Mouse (Mus musculus) embryonic facial prominence, embryonic 13.5 days (tissue): ENCODE results near the gene Zfp93. TPM values are rescaled to one million over a fixed set of nuclear protein-coding genes. Genes with fewer than 3 reads are reported as not detected.
A peak's percentile ranks its signal among the peaks of the same experiment; 100 is the strongest.

ENCODE experiments used
- ATAC-seq: fragments of 200-750 bp; cut with Nextera tagmentation; 2 replicates; pipeline ENCODE4 v1.8.0; 2017; ENCODE audit warnings: low read depth; ENCODE audit not compliant: insufficient number of reproducible peaks, insufficient read depth, low FRiP score, low TSS enrichment
- H3K27ac ChIP-seq: fragments of 300-500 bp; sonication (generic); 2 replicates; pipeline ENCODE4 v1.5.1; 2015; ENCODE audit warnings: moderate library complexity, mild to moderate bottlenecking, inconsistent platforms
- H3K27me3 ChIP-seq: fragments of 300-500 bp; sonication (generic); 2 replicates; pipeline ENCODE4 v1.6.1; 2015; ENCODE audit warnings: mild to moderate bottlenecking, inconsistent platforms
- H3K36me3 ChIP-seq: fragments of 300-500 bp; sonication (generic); 2 replicates; pipeline ENCODE4 v1.6.1; 2015; ENCODE audit warnings: mild to moderate bottlenecking, inconsistent platforms
- H3K4me1 ChIP-seq: fragments of 300-500 bp; sonication (generic); 2 replicates; pipeline ENCODE4 v1.6.1; 2015; ENCODE audit warnings: inconsistent platforms
- H3K4me2 ChIP-seq: fragments of 300-500 bp; sonication (generic); 2 replicates; pipeline ENCODE4 v1.6.1; 2015; ENCODE audit warnings: moderate library complexity, mild to moderate bottlenecking, inconsistent platforms
- H3K4me3 ChIP-seq: fragments of 300-500 bp; sonication (generic); 2 replicates; pipeline ENCODE4 v1.5.1; 2015; ENCODE audit warnings: mild to moderate bottlenecking, inconsistent platforms
- H3K9ac ChIP-seq: fragments of 300-500 bp; sonication (generic); 2 replicates; pipeline ENCODE4 v1.6.1; 2015; ENCODE audit warnings: mild to moderate bottlenecking, inconsistent platforms
- H3K9me3 ChIP-seq: fragments of 300-500 bp; sonication (generic); 2 replicates; pipeline ENCODE4 v1.6.1; 2016; ENCODE audit warnings: inconsistent platforms
- WGBS: fragments of 180-500 bp; shearing (Covaris S2); methylation state at CpG from one replicate; pipeline ENCODE4 v1.1.7; 2015; ENCODE audit warnings: mixed read lengths; 5-methylcytosine and 5-hydroxymethylcytosine counted together
- polyA plus RNA-seq: library from polyadenylated mRNA; unstranded; fragments of >200 nt; fragmentation: Nextera tagmentation; extraction: Ambion mirVana; gene quantifications from 2 replicates; pipeline ENCODE4 v1.2.1, GENCODE M21; 2015

Zfp93 gene
- polyA plus RNA-seq, 1 experiment from 2014 or later = 10.7 TPM

DNA sequence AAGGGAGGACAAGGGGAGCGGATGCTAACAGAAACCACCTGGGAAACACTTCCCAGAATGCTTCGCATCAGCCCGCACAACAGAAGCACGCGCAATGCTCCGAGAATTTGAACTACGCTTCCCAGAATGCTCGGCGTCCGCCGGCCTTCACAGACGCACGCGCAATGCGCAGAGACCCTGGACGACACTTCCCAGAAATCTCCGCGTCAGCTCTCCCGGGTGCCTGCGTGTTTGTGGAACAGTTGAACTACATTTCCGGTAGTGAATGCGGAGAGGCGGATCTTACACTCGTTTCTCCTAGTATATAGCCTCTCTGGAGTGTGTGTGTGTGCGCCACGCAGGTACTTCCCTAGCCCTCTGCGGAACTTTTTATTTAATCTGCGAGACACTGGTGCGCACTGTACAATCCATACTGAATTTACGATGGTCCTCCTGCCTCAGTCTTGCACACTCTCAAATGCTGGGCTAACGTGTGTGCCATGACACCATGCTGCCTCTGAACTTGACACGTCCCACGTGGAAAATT, 46.4 kb downstream of the Zfp93 start, which contains the start of gene Zfp94:
Gene Zfp94 (minus strand): TSS at position 100 of the 526 bp plus-strand sequence.
- Histone ChIP-seq H3K4me1 (peaks cover 7% of the 10 kb centered on the region), H3K36me3 (peaks cover 13% of the 10 kb centered on the region), H3K4me3 (peak within 1 kb of the TSS; percentile 68), H3K9me3 (no peaks in the 10 kb centered on the region), H3K9ac (peak within 1 kb of the TSS; percentile 85), H3K27me3 (no peaks in the 10 kb centered on the region), H3K27ac (peak within 1 kb of the TSS; percentile 90), H3K4me2 (peak within 1 kb of the TSS; percentile 85)
- peak; percentile 82 for ATAC-seq
- WGBS = 2% methylated on average over 33 of the region's 33 CpGs

GRCm38 (mm10) chr7:24318942-24319341, 48.7 kb downstream of the Zfp93 start:
- Histone ChIP-seq H3K9me3 (peaks cover under 1% of the 10 kb centered on the region; the same call in 1 of the 2 replicates), H3K9ac (no peak overlapping the region), H3K4me2 (no peak overlapping the region), H3K4me1 (peaks cover 7% of the 10 kb centered on the region), H3K27ac (peak overlapping the region; percentile 40; the same call in 1 of the 2 replicates), H3K36me3 (no peaks in the 10 kb centered on the region), H3K27me3 (no peaks in the 10 kb centered on the region), H3K4me3 (no peak overlapping the region)
- no peak for ATAC-seq
- 38% methylated on average over 6 of the region's 6 CpGs for WGBS

DNA sequence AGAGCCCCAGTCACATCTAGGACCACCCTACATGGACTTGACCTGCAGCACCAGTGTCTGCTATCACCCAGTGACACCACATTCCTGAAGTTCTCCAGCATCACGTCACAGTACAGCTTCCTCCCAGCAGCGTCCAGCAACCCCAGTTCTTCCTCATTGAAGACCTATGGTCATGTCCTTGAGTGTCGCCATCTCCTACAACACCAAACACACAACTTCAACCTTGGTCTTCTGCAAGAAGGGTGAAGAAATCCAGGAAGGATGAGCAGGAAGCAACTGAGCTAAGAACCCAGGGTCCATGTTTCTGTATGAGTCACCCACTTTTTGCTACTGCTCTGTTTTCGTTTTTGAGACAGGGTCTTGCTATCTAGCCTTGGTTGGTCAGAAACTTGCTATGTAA, 52.4 kb downstream of the Zfp93 start:
- no peak for ATAC-seq

DNA sequence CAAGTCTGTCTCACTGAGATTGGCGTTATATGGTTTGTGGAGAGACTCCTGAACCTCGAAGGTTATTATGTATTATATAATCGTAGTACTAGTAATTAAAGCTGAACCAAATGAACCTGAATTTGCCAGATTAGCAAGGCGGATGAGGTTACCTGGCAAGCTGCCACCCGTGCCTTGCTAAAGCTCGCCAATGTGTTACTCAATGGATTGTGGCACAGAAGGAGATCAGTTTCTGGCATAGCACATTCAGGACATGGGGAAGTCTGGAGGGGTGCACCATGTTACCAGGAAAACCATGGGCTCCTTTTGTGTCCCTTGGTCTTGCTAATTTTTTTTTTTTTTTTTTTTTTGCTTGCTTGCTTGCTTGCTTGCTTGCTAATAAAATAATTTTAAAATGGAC, 55.0 kb downstream of the Zfp93 start:
- Histone ChIP-seq H3K4me2 (peak overlapping the region; percentile 63), H3K4me3 (peak overlapping the region; percentile 38; the same call in 1 of the 2 replicates), H3K36me3 (no peaks in the 10 kb centered on the region), H3K4me1 (peaks cover 7% of the 10 kb centered on the region; the same call in 1 of the 2 replicates), H3K9ac (peak overlapping the region; percentile 67; the same call in 1 of the 2 replicates), H3K9me3 (peaks cover 9% of the 10 kb centered on the region), H3K27ac (no peak overlapping the region), H3K27me3 (no peaks in the 10 kb centered on the region)
- whole genome bisulfite sequencing = 80% methylated on average over 6 of the region's 6 CpGs
- ATAC-seq = no peak

More for the DNA sequence above, 52.4 kb downstream of the Zfp93 start:
- no peaks in the 10 kb centered on the region for H3K36me3 ChIP-seq
- no peak overlapping the region for H3K4me2 ChIP-seq
- WGBS = 80% methylated on average over 4 of the region's 4 CpGs
- peaks cover 9% of the 10 kb centered on the region for H3K9me3 ChIP-seq
- no peak overlapping the region for H3K9ac ChIP-seq
- no peak overlapping the region for H3K27ac ChIP-seq
- no peaks in the 10 kb centered on the region for H3K27me3 ChIP-seq
- peaks cover 7% of the 10 kb centered on the region; the same call in 1 of the 2 replicates for H3K4me1 ChIP-seq
- H3K4me3 ChIP-seq = no peak overlapping the region

DNA sequence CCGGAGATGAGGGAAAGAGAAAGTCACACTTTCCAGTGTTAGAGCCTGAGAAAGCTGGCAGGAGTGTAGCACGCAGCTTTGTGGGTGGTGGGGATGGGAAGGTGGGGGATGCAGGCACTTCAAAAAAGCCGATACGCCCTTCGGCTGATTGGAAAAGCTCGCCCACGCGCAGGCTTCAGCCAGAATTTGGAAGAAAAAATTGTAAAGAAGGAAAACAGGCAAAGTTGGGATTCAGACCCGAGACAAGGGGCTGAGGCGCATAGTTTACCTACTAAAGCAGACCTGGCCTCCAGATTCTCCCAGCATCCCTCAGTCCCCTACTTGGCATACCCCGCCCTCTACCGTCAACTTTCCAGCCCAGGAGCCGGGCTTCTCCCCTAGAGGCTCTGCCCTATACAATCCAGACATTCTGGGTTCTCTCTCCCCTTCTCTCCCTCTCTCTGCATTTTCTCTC, 55.5 kb downstream of the Zfp93 start:
- H3K9ac ChIP-seq = peak overlapping the region; percentile 67
- H3K4me3 ChIP-seq = peak overlapping the region; percentile 38
- H3K4me2 ChIP-seq = peak overlapping the region; percentile 63
- H3K36me3 ChIP-seq = no peaks in the 10 kb centered on the region
- H3K27me3 ChIP-seq = no peaks in the 10 kb centered on the region
- peaks cover 9% of the 10 kb centered on the region for H3K9me3 ChIP-seq
- peaks cover 7% of the 10 kb centered on the region; the same call in 1 of the 2 replicates for H3K4me1 ChIP-seq
- peak; percentile 52; the same call in 1 of the 2 replicates for ATAC-seq
- peak overlapping the region; percentile 63 for H3K27ac ChIP-seq
- 4% methylated on average over 13 of the region's 13 CpGs for WGBS

DNA sequence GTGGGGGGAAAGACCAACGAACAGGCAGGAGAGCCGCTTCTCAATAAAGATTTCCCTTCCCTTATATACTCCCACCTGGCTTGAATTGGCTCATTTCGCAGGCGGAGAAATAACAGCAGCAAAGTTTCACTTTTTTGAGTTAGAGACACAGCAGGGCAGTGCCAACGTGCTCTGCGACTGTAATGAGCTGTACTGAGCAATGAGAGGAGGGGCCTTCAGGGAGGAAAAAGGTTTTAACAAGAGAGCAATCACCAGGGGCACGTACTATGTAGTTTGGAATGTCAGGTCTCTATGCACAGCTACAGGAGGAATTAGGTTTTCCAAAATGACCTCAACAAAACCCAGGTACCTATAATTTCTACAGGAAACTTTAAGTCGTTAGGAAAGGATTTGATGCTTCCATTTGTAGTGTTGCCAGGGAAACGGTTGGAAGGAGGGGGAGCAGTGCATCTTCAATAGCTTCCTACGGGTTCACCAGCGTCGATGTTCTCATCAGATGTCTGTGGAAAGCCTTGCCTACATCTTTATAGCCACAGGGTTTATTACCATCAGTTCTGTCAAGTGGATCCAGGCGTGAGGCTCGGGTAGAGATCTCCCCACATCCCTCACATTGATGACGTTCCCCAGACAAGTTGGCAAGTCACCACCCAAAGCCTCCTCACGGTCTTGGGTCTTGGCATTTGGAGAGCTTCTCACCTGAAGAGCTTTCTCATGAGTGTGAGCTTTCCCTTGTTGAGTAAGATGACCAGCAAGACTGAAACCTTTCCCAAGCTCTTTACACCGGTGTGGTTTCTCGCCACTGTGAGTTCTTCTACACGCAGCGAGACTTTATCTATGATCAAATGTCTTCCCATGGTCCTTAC, 56.3 kb downstream of the Zfp93 start:
- H3K27ac ChIP-seq = peak overlapping the region; percentile 63
- peaks cover 9% of the 10 kb centered on the region for H3K9me3 ChIP-seq
- no peak for ATAC-seq
- 46% methylated on average over 20 of the region's 20 CpGs for WGBS
- H3K4me2 ChIP-seq = peak overlapping the region; percentile 63
- H3K27me3 ChIP-seq = no peaks in the 10 kb centered on the region
- peak overlapping the region; percentile 67 for H3K9ac ChIP-seq
- peaks cover 7% of the 10 kb centered on the region; the same call in 1 of the 2 replicates for H3K4me1 ChIP-seq
- H3K36me3 ChIP-seq = no peaks in the 10 kb centered on the region
- H3K4me3 ChIP-seq = peak overlapping the region; percentile 38

Other genes with a start within 250 kb of the Zfp93 start
- gene Vmn1r183, start 217.2 kb upstream of the Zfp93 start, polyA plus RNA-seq = not detected in 2 replicates
- gene Zfp180, start 188.5 kb upstream of the Zfp93 start, polyA plus RNA-seq = 23.8 and 25.4 TPM in 2 replicates
- 10.1 and 12.4 TPM in 2 replicates for gene Zfp112, start 158.1 kb upstream of the Zfp93 start, polyA plus RNA-seq
- 18.8 and 21.9 TPM in 2 replicates for gene Zfp235, start 136.3 kb upstream of the Zfp93 start, polyA plus RNA-seq
- gene Zfp114, start 95.4 kb upstream of the Zfp93 start, polyA plus RNA-seq = 7.2 and 9.4 TPM in 2 replicates
- 10.8 and 12.4 TPM in 2 replicates for gene Zfp111, start 59.0 kb upstream of the Zfp93 start, polyA plus RNA-seq
- gene Zfp109, start 32.9 kb upstream of the Zfp93 start, polyA plus RNA-seq = 6.1 and 6.4 TPM in 2 replicates
- 5.3 and 6.5 TPM in 2 replicates for gene Zfp108, start 15.6 kb upstream of the Zfp93 start, polyA plus RNA-seq
- 53.8 and 58.5 TPM in 2 replicates for gene Zfp61, start 30.8 kb downstream of the Zfp93 start, polyA plus RNA-seq
- gene Zfp94, start 46.2 kb downstream of the Zfp93 start, polyA plus RNA-seq = 14.3 and 18.8 TPM in 2 replicates
- 0.25 TPM in 1 of 2 replicates, not detected in the other for gene Tescl, start 63.5 kb downstream of the Zfp93 start, polyA plus RNA-seq
- gene Lypd5, start 78.8 kb downstream of the Zfp93 start, polyA plus RNA-seq = 0.45 and 0.91 TPM in 2 replicates
- 1.9 and 2.1 TPM in 2 replicates for gene Kcnn4, start 99.8 kb downstream of the Zfp93 start, polyA plus RNA-seq
- gene Smg9, start 129.2 kb downstream of the Zfp93 start, polyA plus RNA-seq = 21.6 and 27.0 TPM in 2 replicates
- not detected in 2 replicates for gene Irgc1, start 181.9 kb downstream of the Zfp93 start, polyA plus RNA-seq
- 2.6 and 3.8 TPM in 2 replicates for gene Plaur, start 192.1 kb downstream of the Zfp93 start, polyA plus RNA-seq
- gene Cadm4, start 211.6 kb downstream of the Zfp93 start, polyA plus RNA-seq = 6.7 and 7.9 TPM in 2 replicates
- 95.8 and 96.3 TPM in 2 replicates for gene Zfp428, start 236.6 kb downstream of the Zfp93 start, polyA plus RNA-seq
- 0.53 and 0.89 TPM in 2 replicates for gene AC161166.1, start 242.0 kb downstream of the Zfp93 start, polyA plus RNA-seq